Mouse (Mus musculus) layer of hippocampus, postnatal 10 days (tissue): ENCODE measurements around the gene B4galt5. TPM values are rescaled to one million over a fixed set of nuclear protein-coding genes. Genes with fewer than 3 reads are reported as not detected.

ENCODE experiments used
- DNase-seq, 2 experiments: peaks; one replicate each; pipeline ENCODE4 v3.0.0; 2021; ENCODE audit warnings: low spot score in 2 of 2
- total RNA-seq, 2 experiments: library from RNA; stranded (reverse); gene quantifications; 2 replicates each; pipeline ENCODE4 v1.2.3; 2021

The B4galt5 gene
- total RNA-seq, 2 experiments from 2014 or later, result 72.7 to 76.9 TPM

DNA sequence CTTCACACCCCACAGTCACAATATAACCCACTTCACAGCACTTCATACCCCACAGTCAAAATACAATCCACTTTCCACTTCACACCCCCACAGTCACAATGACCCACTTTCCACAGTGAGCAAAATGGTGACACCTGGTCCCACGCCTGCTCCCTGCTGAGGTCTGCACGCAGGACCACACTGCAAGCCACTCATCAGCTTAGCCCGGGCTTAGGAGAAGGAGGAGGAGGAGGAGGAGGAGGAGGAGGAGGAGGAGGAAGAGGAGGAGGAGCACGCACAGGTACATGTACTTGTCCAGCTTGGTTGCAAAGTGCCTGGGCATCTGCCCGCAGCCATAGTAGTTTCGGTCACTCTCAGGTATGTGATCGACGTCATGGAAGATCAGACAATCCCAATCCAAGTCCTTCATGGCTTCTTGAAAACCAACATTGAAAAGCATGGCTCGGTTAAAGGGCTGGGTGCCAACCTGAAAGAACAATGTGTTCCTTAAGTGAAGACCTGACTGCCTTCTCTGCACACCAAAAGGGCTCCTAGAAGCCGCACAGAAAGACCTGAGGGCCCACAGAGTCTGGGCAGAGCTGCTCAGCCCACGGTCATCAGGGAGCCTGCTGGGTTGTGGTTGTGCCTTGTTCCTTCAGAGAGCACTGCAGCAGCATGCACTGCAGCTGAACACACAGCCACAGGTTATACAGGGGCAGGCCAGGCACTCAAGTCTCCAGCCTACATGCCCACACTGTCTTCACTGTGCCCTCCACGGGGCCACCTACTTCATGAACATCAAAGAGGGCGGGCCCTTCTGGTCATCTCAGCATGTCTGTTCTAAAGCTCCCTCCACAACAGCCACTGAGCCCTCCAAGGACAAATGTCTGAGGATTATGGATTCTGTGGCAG lies 43.4 kb downstream of the B4galt5 start:
- peak; percentile 2 to 10 for DNase-seq

DNA sequence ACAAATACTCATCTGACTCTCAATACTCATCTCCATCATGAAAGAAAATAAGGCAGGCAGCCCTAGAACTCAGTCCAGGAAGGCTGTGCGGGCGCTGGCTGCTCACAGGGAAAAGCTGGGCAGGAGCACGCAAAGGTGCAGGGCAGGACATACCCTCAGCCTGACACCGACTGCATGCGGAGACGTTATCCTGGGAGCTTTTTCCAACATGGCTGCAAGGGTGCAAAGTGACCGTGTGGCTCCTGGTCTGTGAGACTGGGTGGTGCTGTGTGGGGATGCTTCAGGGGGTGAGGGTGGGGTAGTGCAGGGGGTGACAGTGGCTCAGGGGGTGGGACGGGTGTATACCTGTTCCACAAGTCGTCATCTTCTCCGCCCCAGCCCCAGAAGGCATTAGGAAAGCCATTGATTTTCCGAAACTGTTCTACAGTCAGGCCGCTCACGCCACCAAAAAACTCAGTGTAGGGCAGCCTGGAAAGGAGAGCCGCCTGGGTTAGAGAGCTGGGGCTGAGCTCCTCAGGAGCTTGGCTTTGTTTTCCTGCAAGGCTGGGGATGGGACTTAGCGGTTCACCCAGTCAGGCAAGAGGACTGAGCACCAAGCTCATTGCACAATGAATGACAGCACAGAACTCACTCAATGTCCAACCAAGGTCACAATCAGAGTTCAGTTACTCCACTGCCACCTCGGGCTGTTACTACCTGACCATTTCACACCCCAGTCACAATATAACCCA lies 44.2 kb downstream of the B4galt5 start:
- DNase-seq, result peak in 1 of 2 experiments; percentile 5

DNA sequence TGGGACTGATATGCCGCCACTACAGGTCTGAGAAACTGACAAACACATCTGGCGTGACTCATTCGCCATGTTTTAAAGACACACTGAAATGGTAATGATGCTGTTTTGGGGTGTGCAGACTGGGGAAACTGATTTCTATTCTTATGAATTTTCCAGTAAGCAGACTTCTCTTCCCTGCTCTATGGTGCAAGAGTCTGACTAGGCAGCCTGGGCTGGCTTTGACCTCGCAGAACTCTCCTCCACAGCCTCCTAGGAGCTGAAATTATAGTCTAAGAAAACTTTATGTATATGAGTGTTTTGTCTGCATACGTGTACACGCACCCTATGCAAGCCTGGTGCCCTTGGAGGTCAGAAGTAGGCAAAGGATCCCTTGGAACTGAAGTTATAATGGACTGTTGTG lies 45.2 kb downstream of the B4galt5 start:
- DNase-seq, result peak in 1 of 2 experiments; percentile 8

DNA sequence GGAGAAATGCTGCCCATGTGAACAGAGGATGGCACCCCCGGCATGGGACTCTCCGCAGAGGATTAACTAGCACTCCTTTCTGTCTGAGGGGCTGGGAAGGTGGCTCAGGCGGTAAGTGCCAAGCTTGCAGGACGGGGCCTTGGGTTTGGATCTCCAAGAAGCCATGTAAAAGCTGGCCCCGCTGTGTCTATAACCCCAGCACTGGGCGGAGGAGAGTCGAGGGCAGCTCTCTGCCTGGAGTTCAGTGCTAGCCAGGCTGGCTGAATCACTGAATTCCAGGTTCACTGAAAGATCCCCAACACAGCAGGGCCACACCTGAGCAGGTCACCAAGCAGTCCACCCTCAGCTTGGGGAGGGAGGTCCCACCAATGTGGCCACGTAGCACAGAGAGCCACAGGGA lies 45.8 kb downstream of the B4galt5 start:
- DNase-seq, result peak in 1 of 2 experiments; percentile 2

DNA sequence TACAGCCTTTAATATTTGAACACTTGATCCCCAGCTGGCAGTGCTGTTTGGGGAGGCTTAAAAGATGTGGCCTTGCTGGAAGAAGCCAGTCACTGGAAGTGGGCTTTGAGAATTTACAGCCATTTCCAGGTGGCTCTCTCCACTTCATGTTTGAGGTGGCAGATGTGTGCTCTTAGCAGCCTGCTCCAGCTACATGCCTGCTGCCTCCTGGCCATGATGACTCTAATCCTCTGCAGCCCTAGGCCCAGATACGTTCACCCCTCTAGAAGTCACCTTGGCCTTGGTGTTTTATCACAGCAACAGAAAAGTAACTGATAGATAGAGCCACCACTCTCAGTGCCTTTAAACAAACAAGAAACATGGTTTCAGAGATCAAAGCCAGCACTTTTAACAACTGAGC lies 46.3 kb downstream of the B4galt5 start:
- DNase-seq, result peak in 1 of 2 experiments; percentile 6

DNA sequence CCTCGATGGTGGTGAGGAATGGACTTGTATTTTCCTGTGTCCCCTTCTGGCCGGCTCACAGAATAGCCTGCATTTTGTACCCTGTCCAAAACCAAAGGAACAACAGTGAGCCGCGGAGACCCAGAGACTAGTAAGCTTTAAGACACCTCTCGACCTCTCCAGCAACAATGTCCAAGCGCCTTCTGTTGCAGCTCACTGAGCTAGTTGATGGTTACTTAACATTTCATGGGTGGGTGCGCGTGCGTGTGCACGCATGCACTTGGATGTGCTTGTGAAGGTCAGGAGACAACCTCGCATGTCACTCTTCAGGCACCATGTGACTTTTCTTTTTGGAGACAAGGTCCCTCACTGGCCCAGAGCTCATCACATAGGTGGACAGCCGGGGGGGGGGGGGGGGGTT lies 47.0 kb downstream of the B4galt5 start:
- peak in 1 of 2 experiments; percentile 9 for DNase-seq

DNA sequence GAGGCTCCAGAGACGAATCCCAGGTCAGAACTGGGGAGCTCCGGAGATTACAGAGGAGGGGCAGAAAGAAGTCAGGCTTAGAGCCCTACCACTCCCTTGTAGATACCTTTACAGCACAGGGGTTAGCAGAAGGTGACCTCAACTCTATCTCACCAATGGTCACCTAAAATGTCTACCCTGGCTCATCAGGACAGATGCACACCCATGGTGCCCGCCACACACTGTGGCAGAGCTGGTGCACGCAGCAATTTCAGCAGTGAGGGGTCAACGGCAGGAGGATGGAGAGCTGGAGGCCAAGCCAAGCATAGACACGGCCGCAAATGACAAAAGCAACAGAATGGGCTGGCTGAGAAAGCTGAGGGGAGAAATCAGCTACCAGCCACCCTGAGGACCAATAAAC lies 47.4 kb downstream of the B4galt5 start:
- DNase-seq, result peak in 1 of 2 experiments; percentile 1

DNA sequence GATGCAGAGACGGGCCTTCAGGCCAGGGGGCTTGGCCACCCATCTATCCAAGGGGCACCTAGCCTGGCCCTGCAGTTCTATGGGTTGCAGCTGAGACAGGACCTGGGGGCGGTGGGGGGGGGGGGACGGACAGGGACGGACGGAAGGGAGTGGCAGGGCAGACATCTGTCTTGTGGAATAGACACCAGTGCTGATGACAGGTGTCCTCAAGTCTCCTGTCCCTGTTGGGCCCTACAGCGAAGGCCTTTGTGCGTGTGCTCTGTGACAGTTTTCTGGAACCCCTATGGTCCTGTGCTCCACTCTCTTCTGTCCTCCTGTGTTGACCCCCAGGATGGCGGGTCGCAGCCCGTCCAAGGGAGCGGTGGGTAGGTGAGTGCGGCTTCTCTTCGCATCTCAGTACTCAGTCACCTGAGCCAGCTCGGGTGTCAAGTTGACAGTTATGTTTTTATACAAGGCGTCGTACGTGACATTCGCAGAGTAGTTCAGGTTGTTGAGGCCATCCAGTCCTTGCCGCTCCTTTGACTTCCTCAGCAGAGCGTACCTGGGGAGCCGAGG lies 48.0 kb downstream of the B4galt5 start:
- DNase-seq, result peak; percentile 3 to 9

DNA sequence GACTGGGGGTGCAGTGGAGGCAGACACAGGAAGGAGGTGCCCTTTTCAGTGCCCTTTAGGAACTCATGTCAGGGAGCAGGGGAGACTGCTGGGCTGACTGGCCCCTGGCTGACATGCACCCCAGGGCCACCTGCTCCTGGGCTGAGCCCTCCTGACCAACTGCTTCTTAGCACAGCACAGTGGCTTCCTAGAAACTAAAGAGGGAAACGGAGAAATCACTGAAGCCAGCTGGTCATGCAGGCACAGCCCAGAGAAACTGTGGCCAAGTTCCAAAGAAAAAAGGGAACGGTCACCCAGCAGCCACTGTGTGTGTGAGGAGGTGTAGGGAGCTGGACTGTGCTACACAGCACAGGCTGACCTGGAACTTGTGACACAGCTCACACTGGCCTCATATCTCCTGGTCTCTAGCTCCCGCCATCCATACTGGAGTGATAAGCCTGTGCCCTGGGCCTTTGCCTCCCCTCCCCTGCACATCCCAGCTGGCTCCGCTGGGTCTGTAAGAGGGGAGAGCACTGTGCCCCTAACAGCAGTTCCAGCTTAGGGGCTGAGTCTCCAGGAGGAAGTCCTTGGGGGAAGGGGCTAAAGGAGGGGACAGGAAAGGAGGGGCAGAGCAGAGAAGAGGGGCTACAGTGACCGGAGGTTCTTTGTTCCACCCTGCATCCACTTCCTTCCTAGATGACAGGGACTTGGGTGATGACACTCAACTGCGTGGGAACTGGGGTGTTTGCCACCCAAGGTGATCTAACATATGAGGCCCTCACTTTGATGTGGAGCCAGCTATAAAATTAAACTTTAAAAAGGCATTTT lies 48.9 kb downstream of the B4galt5 start:
- peak; percentile 31 to 45 for DNase-seq

DNA sequence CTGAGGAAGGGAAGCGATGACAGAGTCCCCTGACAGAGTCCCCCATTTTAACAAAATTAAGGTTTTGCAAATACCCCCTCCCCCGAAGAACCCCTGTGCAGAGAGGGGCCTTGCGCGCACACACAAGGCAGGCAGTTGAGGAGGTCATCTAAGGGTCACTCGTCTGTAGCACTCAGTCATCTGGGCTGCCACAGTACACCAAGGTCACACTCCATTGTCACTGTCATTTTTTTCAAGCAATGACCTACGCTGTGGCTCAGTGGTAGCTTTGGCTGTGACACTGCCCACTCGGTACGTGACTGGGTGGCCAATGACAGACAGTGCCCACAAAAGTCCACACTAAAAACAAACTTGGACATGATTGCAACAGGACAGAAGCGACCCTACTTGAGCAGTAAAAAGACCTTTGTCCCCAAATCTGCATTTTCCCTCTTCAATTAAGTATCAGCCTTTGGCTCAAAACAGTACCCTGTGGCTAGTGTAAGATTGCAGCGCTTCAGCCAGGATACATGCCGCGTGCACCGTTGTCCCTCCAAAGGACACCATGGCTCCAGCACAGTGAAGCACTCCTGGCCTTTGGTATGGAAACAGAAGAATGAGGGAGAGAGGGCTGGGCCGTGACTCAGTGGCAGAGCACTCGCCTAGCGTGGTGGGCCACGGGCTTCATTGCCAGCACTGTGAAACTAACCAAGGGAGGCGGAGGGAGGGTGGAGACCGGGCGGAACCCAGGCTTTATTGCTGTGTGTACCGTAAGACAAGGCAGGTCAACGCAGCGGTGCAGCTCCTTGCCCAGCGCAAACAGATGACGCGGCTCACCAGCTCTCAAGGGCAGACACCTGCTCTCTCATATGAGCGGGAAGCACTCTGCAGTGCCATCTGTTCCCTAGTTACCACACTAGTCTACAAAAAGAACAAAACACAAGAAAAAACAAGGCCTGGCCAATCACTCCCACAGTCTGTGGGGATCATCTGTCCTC lies 50.0 kb downstream of the B4galt5 start:
- DNase-seq, result peak; percentile 53 to 54

DNA sequence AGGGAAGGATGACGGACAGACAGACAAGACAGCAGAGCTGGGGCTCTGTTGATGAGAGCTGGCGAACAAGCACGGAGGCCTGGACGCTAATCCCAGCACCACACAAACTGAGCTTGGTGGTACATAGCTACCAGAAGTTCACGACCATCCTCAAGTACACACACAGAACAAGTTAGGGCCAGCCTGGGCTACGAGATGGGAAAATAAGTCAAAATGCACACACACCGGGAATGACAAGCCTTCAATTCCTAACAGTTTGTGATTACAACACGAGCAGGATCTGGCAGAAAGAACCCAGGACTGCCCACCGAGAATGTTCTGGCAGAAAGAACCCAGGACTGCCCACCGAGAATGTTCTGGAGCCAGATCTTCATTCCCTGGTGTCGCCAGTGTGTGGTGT lies 51.0 kb downstream of the B4galt5 start:
- peak; percentile 4 to 12 for DNase-seq

DNA sequence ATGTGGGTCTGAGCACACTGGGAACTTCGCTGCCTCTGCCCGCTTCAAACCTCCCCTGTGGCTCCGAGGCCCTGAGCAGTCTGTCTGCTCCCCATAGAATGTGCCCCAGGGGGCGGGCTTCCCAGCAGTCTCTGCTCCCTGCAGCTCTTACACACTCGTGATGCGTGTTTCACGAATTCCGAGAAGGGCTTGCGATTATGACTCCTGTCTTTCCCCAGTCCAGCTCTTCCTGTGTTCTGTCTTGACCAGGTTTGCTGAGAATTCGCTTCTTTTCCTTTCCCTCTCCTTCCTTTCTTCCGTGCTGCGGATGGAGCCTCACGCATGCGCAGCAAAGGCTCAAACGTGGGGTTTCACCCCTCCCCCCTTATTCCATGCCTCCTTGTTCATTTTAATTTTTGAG lies 54.1 kb downstream of the B4galt5 start:
- DNase-seq, result peak; percentile 10 to 22

DNA sequence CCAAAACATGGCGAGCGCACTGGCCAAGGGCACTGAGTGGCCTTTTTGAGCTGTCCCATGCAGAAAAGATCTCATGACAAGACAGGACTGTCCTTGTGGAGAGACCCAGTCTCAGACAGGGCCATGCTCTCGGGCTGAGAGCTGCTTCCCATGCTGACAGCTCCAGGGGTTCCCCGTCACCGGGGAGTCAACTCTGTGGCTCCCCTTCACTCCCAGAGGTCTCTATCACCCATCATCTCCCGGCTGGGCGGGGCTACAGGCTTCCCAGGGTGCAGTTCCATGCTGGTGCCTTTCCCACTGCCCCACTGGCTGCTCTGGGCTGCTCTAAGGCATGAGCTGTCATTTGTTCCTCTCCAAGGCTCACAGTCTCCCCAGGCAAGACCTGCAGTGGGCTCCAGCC lies 54.8 kb downstream of the B4galt5 start:
- DNase-seq, result peak; percentile 4 to 22

DNA sequence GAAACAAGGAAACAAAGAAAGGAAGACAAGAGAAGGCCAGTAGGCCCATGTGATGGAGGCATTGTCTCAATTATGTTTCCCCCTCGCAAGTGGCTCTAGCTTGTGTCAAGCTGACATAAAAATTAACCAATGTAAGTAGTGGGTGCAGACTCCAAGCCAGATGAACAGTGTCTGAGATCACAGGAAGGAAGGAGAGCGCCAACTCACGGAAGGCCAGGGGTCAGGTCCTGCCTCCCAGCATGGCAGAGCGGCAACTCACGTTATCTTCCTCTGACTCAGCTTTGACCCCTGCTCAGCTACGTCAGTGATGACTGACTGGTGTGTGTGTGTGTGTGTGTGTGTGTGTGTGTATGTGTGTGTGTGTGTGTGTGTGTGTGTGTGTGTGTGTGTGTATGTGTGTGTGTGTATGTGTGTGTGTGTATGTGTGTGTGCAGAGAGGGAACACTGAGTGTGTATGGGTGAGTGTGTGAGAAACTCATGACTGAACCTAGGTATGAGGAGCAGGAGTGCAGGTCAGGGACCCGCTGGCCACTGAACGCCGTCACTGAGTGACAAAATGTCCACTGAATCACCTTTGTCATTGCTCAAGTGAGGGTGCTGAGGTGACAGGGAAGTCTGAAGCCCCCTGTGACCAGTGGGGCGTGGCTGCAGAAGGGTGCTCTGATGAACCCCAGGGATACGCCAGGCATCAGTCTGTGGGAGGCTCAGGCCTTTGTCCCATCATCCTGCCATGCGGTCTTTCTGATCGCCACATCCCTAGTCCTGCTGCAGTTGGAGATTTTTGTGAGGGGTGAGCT lies 55.5 kb downstream of the B4galt5 start:
- peak; percentile 2 to 7 for DNase-seq

DNA sequence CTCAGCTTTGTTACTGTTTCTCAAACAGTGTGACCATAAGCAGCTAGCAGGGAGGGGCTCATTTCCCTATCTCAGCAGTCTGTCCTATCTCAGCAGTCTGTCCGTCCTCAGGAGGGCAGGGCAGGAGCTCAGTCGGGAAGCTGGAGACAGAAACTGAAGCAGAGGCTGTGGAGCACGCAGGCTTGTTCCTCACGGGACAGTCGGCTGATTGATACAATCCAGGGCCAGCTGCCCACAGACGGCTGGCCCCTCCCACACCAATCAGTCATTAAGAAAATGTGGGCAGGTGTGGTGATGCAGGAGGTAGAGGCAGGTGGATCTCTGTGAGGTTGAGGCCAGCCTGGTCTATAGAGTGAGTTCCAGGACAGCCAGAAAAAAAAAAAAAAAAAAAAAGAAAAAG lies 56.1 kb downstream of the B4galt5 start:
- DNase-seq, result peak; percentile 3 to 12

DNA sequence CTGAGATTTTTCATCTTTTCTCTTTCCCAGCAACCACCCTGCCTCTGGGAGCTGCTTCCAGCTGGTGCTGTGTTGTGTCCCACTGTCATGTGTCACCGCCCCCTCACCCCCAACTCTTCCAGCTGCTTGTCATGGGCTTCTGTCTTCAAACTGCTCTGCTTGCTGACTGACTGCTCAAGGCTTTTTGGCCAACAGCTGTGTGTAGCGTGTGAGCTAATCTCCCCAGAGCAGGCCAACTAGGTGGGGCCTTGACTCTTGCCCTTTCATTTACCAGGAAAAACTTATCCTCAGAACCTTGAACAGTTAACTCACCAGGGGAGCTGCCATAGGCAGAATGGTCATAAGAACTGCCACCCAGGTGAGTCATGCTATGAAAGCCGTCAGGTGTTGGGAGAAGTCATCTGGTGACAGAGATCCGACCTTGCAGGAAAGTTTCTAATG lies 56.8 kb downstream of the B4galt5 start:
- peak; percentile 12 to 17 for DNase-seq

DNA sequence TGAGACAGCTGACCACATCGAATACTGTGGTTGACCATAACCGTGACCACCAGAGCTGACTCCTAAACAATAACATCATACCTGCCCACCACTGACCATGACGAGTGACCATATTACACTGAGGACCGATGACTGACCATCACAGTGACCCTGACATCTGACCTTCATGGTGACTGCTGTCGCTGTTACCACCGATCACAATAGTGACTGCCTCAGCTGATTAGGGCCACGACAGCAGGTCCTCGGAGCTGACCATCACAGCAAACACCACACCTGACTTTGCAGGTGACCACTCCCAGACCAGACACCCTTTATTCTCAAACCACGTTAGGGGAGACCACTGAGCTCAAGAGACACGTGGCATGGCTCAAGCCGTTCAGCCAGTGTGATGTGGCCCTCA lies 57.3 kb downstream of the B4galt5 start:
- DNase-seq, result peak in 1 of 2 experiments; percentile 2

DNA sequence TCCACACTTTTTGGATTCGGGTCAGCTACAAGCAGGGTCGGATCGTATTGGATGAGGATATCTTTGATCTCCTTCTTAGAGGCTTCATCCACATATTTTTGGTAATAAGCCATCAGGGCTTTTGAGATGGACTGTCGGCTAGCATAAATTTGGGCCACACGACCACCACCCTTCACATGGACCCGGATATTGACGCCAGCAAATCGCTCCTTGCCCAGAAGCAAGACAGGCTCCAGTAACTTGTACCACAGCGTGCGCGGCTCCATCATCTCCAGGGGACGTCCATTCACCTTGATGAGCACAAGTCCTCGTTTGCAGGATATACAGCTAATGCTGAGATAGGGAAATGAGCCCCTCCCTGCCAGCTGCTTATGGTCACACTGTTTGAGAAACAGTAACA lies 67.5 kb downstream of the B4galt5 start:
- peak; percentile 4 to 9 for DNase-seq

DNA sequence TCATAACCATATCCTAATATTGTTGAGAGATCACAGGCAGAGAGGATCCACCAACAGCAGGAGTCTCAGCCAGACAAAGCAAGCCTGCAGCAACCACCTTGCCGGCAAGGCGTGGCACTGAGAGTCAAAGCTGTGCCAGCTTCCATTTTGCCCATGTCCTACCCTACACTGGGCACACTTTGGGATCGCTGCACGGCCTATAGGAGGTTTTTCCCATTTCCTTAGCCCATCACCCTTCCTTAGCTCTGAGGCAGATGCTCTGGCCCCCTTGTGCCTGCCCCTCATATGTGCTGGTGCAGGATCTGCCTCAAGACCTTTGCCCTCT lies 68.0 kb downstream of the B4galt5 start:
- DNase-seq, result no peak
